Mouse (Mus musculus) heart, adult 2 months (tissue): ENCODE data around the gene Nbeal2.

Experiments
- CTCF ChIP-seq: fragments of 200-600 bp; IDR thresholded peaks from 2 replicates; pipeline ENCODE4 v1.8.1; 2022; ENCODE audit warnings: antibody characterized with exemption, mild to moderate bottlenecking, moderate library complexity
- POLR2A ChIP-seq: fragments of 200-500 bp; IDR thresholded peaks from 2 replicates; pipeline ENCODE4 v1.6.1; 2011; ENCODE audit warnings: mild to moderate bottlenecking, low read depth, low read length, control low read depth; ENCODE audit not compliant: insufficient read depth

DNA sequence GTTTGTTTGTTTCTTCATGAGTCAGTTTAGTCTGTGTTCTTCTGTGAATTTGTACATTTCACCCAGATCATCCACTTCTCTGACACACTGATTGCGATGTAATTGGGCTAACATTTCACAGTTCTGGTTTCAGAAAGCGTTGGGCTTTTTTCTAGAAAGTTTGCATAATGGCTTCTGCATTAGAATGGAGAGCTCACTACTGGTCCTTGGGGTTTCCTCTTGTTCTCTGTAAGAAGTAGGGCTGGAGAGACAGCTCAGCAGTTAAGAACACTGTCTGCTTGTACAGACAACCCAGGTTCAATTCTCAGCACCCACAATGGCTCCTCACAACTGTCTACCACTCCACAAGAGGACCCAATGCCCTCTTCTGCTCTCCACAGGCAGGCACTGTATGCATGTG lies 6.2 kb upstream of the Nbeal2 start:
- no peak for TF ChIP-seq CTCF
- TF ChIP-seq POLR2A: no peak
